Mouse (Mus musculus): Measurements from ENCODE around the gene Tgfbrap1. TPM values are rescaled to one million over a fixed set of nuclear protein-coding genes. Genes with fewer than 3 reads are reported as not detected.
A peak's percentile ranks its signal among the peaks of the same experiment; 100 is the strongest.
"Not testable (repeated sequence)": the region's sequence is repeated elsewhere in the genome, so short reads cannot be mapped to it uniquely, and the experiment has no call there.

Gene Tgfbrap1
- 28.7 and 29.1 TPM in 2 replicates for polyA plus RNA-seq (2012; rRNA removed)

DNA sequence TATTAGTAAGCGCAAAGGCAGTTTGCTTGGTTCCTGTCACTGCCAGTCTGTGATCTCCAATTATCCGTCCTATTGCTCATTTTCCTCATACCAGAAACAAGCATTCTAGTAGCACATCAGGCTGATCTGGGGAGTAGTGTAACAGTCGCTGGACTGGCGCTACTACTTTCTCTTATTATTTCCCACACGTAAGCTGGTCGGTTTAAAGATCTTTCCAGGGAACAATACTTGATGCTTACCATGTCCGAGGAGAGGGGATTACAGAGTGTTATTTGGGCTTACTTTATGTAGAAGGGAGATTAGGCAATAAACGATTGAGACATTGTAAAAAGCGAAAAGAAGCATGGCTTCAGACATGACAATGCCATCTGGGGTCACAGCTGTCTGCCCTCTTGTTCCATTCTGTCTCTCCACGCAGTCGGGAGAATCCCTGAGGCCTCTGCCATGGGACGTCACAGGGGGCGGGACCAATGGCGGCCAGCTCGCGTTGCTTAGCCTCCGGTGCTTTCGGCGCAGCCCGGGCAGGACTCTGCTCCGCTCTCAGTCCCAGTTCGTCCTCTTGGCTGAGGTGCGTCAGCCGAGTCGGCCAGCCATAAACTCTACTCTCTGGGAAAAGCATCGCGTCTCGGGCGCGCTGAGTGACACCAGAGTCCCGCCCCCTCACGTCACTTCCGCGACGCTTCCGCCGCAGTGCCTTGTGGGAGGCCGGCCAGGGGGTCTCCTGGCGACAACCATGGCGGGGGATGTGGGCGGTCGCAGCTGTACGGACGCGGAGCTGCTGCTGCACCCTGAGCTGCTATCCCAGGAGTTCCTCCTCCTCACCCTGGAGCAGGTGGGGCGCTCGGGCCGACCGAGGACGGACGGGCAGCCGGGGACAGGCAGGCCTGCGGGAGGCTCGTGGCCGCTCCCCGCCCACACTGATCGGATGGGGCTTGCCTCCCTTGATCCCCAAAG, at the start of gene Tgfbrap1, which contains the start of gene AI597479:
Gene Tgfbrap1 (minus strand): TSS at position 607 of the 954 bp plus-strand sequence.
Gene AI597479 (plus strand): TSS at position 680 of the 954 bp plus-strand sequence.
- peak; percentile 60 for DNase-seq (ENCODE audit: low read depth)

DNA sequence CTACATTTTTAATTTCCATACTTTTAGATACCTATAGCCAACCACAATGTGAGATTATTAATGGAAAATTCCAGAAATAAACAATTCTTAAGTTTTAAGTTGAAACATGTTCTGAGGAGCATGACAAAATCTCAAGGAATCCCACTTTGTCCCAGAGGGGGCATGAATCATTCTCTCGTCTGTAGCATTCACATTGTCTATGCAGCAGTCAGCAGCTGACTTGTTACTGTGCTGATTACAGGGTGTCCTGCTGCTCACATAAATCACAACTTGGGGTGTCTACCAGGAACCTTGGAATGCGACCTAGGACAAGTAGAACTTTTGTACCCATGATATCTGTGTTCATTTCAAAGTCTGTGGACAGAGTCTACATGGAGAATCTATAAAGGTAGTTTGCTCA, 49.0 kb upstream of the Tgfbrap1 start:
- no peak for DNase-seq (ENCODE audit: low read depth)

DNA sequence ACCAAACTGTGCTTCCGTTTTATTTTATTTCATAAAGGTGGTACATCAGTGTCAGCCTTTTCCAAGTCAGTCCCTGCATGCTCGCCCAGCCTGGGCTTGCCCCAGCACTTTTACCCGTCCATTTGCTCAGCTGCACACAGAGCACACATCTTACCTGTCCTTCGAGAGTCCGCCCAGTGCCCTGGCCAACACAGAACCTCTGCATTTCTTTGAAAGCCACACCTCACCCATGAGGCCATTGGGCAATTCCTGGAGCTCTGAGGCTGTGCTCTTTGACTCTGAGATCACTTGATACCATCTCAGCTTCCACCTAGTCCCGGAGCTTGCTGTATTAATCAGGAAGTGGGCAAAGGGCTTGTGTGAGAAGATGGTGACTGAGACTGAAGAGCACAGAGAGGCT, 47.0 kb upstream of the Tgfbrap1 start:
- no peak for DNase-seq (ENCODE audit: low read depth)

DNA sequence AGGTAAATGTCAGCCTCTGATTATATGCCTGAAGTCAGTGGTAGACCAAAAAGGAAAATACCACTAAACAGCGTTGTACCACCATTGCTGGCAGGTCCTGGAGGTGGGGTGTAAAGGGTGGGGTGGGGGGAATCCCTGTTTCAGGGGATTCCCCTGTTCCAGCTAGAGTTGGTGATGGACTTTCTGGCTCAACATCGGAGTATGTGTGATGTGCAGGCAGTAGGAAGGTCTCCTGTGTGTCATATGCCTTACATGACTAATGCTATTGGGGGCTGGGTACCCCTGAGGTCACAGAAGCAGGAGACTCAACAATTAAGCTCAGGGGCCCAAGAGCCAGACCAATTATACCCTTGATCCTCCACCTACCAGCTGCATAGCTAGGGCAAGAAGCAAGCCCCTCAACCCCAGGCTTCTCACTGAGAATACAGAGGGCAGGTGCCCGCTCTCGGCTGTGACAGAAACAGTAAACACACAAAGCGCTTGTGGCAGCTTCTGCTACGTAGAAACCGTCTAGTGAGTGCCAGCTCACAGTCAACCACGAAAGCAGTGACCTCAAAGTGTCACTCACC, 46.0 kb upstream of the Tgfbrap1 start:
- no peak for DNase-seq (ENCODE audit: low read depth)

DNA sequence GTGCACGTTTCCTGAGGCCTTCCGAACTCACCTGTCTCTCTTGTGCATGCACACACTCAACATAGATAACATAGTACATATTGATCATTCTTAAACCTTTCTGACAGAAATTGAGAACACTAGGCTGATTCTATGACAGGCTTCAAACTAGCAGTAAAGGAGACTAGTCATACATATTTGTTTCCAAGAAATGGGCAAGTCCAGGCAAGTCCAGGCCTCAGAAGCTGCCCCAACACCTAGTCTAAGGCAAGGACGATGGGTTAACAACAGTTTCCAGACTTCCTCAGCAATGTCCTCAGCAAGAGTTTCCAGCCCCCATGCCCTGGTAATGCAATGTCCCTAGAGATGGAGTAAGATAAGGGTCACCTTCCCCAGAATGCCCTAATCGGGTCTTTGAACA, 45.4 kb upstream of the Tgfbrap1 start:
- no peak for DNase-seq (ENCODE audit: low read depth)

DNA sequence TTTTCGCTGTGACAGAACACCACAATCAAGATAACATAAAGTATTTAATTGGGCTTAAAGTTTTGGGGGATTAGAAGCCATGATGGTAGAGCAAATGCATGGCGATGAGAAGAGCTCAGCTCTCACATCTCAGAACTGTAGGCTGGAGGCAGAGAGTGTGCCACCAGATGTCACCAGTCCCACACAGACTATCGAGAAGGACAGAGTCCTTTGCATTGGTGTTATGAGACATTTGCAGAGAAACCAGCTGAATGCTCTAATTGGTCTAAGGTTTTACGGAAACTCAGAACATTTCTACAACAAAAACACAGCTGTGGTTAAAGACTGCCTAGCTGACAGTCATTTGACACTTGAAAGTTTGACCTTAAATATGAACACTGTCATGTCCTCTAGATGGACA, 44.8 kb upstream of the Tgfbrap1 start:
- no peak for DNase-seq (ENCODE audit: low read depth)

DNA sequence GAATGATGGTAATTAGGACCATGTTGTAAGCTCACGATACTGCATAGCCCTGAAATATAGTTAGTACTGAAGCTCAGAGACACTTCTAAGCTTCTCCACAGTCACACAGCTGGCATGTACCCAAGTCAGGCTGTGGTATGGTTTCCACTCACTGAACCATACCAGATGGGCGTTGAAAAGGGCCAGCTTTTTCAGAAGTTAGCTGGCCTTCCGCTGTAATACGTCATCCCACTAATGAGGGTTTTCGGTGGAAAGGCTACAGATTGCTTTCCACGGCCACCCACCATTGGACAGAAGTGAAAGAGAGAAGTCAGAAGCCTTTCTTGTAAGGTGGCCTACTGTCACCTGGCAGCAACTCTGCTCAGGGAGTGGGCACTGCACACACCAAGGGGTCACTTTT, 44.4 kb upstream of the Tgfbrap1 start:
- no peak for DNase-seq (ENCODE audit: low read depth)

DNA sequence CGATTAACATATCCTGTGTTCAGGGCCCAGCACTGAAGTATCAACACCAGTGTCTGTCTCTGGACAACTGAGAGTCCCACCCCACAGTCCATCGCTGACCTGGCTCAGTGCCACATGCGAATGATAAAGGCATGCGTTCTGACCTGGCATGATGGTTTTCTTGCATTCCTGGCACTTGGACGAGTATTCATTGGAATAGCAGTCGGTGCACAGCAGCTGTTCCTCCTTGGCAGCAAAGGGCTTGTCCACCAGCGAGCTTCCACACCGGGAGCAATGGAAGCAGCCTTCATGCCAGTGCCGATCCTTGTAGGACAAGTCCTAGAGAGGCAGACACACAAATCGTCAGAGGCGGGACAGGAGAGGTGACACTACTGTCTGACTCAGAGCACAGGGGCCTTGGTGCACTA, 43.1 kb upstream of the Tgfbrap1 start:
- DNase-seq (ENCODE audit: low read depth) = no peak

DNA sequence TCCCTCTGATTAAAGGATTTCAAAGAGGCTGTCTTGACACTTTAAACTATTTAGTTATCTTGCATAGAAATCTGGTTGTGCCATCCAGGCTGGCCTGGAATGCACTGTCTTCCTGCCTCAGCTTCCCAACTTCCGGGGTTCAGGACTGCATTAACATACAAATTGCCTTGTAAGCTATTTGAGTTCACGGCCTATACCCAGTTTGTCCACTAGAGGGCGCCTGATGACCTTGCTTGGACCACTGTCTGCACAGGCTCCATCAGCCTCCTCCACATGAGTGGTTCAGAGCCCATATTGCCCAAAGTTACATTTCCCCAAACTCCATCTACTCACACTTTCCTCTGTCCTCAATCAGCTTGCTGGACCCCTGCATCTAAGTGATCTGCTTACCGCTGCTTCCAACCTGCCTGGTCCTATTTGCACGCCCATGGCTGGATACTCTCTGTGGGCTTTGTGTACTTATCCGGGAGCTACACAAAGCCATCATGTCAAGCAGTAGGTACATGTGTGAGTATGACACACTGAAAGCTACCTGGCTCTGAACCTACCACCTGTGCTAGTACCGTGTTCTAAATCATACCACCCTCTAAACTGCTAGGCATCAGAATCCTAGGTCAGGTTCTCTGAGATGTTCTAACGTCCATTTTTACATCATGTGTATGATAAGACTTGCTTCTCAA, 41.3 kb upstream of the Tgfbrap1 start:
- no peak for DNase-seq (ENCODE audit: low read depth)

DNA sequence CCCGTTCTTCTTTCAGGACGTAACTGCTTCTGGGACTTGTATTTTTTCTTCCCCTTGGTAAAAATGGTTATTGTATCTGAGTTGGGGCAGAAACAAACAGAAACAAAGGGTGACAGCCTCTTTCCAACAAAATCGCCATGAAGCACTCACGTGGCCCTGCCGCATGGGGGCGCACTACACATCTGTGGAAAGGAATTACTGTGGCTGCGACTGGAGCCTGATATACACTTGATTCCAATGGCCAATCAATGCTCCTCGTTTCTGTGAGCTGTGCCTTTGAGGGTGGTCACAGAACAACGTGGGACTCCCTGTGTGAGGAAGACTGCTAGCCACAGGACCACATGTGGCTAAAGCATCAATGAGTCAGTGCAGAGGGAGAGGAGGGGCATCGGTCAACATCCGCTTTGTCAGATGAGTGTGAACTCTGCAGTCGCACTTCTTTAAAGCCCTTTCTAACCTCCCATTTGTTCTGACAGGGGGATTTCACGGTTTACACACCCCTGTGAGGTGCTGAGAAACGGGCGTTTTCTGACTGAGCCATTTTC, 39.9 kb upstream of the Tgfbrap1 start:
- no peak for DNase-seq (ENCODE audit: low read depth)

DNA sequence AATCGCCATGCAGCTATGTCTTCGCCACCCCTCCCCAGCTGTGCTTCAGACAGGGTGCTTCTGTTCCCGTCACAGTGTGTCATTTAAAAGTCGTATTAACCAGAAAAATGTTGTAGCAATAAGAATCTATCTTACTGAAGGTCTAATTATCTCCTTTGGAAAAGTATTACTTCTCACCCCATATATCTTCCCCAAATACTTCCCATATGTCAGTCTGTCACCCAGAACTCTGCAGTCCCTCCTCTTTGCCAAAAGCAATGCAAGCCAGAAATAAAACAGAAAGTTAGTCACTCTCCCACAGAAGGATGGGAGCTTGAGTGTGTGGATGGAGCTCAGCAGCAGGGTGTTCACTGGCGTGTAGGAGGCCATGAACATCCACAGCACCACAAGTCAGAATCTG, 38.9 kb upstream of the Tgfbrap1 start:
- no peak for DNase-seq (ENCODE audit: low read depth)

DNA sequence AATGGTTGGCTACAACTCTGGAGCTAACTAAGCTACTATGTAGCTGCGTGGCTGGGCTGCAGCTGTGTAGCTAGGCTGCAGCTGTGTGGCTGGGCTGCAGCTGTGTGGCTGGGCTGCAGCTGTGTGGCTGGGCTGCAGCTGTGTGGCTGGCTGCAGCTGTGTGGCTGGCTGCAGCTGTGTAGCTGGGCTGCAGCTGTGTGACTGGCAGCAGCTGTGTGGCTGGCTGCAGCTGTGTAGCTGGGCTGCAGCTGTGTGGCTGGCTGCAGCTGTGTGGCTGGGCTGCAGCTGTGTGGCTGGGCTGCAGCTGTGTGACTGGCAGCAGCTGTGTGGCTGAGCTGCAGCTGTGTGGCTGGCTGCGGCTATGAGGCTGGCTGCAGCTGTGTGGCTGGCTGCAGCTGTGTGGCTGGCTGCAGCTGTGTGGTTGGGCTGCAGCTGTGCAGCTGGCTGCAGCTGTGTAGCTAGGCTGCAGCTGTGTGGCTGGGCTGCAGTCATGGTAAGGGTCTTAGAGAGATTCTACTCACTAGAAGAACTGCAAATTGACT, 38.1 kb upstream of the Tgfbrap1 start:
- DNase-seq (ENCODE audit: low read depth) = not testable (repeated sequence)

DNA sequence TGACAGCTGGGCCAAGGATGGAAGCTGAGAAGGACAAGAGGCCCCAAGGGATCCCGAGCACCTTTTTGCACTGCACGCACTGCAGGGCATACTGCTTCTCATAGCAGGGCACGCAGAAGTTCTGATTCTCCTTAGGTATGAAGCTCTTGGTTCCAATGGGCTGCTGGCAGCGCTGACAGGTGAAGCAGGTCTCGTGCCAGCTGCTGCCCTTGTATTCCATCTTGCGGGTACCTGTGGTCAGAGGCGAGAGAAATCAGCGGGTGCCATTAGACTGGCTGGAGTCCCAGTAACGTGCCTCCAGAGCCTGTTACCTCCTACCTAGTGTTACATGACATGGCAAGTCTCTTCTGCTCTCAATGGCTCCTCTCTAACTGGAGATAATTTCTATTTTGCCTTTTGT, 33.2 kb upstream of the Tgfbrap1 start:
- no peak for DNase-seq (ENCODE audit: low read depth)

DNA sequence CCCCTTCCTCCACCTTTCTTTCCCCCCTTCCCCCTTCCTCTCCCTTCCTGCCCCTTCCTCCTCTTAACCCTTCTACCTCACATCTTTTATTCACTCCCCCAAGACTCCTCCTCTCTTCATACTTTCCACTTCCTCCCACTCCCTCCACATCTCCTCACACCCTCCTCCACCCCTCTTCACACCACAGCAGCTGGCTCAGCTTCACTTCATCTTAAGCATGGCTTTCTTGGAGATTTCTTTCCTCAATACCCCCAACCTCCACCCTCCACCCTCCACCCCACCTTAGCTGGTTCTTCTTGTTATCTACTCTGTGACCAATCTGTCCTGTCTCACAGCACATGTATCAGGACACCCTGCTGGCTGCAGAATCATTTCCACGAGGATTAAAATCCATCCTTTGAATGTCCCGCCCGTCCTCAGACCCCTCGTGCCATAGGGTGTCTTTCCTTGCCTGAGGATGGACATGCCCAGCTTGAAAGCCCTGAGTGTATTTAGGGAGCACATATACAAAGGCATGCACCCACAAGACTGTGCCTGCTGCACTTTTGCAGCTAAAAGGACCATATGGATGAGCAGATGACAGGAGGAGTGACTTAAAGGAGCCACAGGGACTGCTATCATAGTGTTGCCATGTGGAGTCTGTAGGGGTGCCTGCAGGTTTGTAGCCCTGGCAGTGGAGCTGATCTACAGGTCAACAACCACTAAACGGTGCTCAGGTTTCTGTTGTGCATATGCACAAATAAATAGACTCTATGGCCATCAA, 32.0 kb upstream of the Tgfbrap1 start:
- no peak for DNase-seq (ENCODE audit: low read depth)

DNA sequence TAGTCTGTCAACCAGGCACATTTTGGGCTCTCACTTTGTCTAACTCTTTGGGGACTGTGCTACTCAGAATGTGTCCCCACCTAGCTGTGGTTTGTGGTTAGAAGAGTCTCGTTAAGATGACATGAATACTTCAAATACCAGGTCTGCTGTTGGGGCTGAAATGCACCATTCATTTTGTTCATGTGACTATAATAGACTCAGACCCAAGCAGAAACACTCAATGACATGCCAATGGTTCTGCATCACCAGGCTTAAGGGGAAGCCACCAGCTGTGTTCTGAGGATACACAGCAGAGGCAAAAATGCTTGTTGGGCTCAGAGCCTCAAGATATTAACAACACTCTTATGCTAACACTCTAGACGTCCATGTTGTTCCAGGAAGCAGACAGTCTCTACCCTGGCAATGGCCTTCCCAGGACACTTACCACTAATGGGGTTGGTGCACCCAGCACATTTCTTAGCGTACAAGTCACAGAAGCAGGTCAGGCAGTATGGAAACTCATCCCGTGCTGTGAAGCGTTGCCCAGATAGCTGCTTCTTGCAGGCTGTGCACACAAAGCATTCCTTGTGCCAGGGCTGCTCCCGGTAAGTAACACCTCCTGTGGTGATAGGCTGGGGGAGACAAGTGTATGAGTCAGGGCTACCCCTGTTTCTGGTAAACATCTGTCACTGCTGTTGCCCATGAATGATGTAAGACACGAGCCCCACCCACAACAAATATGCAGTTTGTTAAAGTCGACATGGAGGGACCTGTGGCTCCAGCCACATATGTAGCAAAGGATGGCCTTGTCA, 29.6 kb upstream of the Tgfbrap1 start:
- no peak for DNase-seq (ENCODE audit: low read depth)

DNA sequence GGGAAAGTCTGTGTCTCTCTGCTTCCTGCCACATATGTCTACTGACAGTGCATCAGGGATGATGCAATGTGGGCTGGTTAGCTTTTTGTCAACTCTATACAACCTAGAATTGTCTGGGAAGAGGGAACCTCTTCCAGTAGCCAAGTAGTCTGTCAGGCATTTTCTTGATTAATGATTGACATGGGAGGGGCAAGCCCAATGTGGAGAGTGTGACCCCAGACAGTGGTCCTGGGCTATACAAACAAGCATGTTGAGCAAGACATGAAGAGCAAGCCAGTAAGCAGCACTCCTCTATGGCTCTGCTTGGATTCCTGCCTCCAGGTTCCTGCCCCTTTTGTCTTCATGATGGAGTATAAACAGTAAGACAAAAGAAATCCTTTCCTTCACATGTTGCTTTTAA, 28.8 kb upstream of the Tgfbrap1 start:
- DNase-seq (ENCODE audit: low read depth) = no peak

DNA sequence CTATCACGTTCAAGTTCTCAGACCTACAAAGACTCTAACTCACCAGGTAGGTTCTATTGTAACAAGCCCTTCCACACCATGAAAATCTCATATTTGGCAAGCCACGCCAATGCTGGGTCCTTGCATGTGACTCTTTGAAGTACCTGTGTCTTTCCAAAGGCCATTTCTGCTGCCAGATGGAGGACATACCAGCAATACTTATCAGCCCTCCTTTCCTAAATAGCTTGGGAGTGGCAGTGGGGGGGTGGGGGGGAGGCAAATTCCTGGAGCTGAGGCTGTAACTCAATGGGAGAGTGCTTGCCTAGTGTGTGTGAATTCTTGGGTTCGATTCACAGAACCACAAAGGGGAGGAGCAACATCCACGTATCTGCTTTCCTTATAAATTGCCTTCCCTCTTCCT, 26.3 kb upstream of the Tgfbrap1 start:
- no peak for DNase-seq (ENCODE audit: low read depth)

DNA sequence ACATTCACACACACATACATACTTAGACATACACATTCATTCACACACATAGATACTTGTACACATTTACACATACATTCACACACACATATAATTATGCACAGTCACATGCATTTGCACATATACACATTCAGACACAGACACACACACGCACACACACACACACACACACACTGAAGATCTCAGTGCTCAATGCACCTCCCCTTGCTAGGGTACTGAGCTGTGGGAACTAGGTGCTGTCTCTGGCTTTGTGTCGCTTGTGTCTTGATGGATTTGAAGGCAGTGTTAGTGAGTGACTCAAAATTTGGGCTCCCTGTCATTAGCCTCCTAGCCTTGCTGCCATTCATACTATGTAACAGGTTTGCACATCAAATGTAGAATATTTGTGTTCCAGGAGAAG, 24.2 kb upstream of the Tgfbrap1 start:
- no peak for DNase-seq (ENCODE audit: low read depth)

DNA sequence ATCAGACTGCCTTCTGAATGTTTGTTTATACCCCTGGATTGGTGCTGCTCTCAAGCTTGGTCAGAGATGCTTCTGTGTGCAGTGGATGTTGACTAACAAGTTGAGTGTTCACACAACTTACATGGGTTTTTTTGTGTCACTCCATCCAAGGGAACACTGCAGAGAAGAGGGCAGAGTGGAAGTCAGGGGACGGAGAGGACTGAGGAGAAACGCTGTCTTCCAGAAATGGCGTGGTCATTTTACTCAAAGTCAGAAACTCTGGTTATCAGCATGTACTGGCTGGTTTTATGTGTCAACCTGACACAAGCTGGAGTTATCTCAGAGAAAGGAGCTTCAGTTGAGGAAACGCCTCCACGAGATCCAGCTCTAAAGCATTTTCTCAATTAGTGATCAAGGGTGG, 22.5 kb upstream of the Tgfbrap1 start:
- DNase-seq (ENCODE audit: low read depth) = no peak

DNA sequence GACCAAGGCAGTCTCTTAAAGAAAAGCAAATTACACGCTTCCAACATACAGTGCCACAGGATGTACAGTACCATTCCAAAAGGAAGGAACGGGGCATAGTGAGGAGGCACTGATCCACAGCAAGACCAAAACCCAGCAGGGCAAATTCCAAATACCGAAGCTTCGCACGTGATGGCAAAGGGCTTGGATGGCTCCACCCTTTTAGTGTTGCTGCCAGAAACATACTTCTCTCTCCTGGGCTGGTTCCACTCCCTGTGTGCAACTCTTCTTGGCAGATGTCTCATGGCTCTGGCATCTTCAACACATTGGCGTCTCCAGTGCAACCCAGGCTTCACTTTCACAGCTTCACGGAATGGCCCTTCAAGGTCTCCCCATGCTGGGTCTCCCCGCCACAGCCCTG, 19.0 kb upstream of the Tgfbrap1 start:
- no peak for DNase-seq (ENCODE audit: low read depth)

All from gonadal fat pad, adult 2 months (tissue).